Mouse (Mus musculus): ENCODE measurements around the gene Znrf1. TPM values are rescaled to one million over a fixed set of nuclear protein-coding genes. Genes with fewer than 3 reads are reported as not detected.
"Not testable (repeated sequence)": the region's sequence is repeated elsewhere in the genome, so short reads cannot be mapped to it uniquely, and the experiment has no call there.

Gene Znrf1
- 18.7 and 25.7 TPM in 2 replicates for polyA plus RNA-seq (2012; rRNA removed)

GRCm38 (mm10) chr8:111536031-111536977 is at the start of gene Znrf1:
Gene Znrf1, plus strand, starts transcription at chr8:111536097.
- Histone ChIP-seq H3K27me3 (ENCODE audit: control insufficient read depth, insufficient read depth, low read length) (no peaks in the 10 kb centered on the region), H3K4me3 (ENCODE audit: low read depth, low read length) (peak within 1 kb of the TSS; percentile 99), H3K36me3 (ENCODE audit: control insufficient read depth, insufficient read depth, low read length) (no peaks in the 10 kb centered on the region), H3K4me1 (ENCODE audit: control insufficient read depth, insufficient read depth, insufficient read length, low read length) (peaks cover 5% of the 10 kb centered on the region; the same call in 1 of the 2 replicates), H3K27ac (ENCODE audit: insufficient read depth, low read depth, low read length) (peak within 1 kb of the TSS; percentile 74)
- peak; percentile 42; the same call in 1 of the 2 replicates for TF ChIP-seq POLR2A (IDR thresholded peaks at IDR 0.05; ENCODE audit: low read depth, low read length)
- TF ChIP-seq CTCF (IDR thresholded peaks at IDR 0.05; ENCODE audit: extremely low read depth, insufficient read length, insufficient replicate concordance, low read depth, low read length) = peak; percentile 64; the same call in 1 of the 2 replicates
- WGBS = under 1% methylated on average over 55 of the region's 100 CpGs

GRCm38 (mm10) chr8:111490034-111490591 is 45.8 kb upstream of the Znrf1 start:
- no peaks in the 10 kb centered on the region for H3K4me1 ChIP-seq (ENCODE audit: control insufficient read depth, insufficient read depth, insufficient read length, low read length)
- no peaks in the 10 kb centered on the region for H3K27me3 ChIP-seq (ENCODE audit: control insufficient read depth, insufficient read depth, low read length)
- H3K4me3 ChIP-seq (ENCODE audit: low read depth, low read length) = no peak overlapping the region
- 91% methylated on average over 10 of the region's 10 CpGs for WGBS
- no peak overlapping the region for H3K27ac ChIP-seq (ENCODE audit: insufficient read depth, low read depth, low read length)
- TF ChIP-seq CTCF (IDR thresholded peaks at IDR 0.05; ENCODE audit: extremely low read depth, insufficient read length, insufficient replicate concordance, low read depth, low read length) (no peak), POLR2A (IDR thresholded peaks at IDR 0.05; ENCODE audit: low read depth, low read length) (no peak)
- peaks cover 6% of the 10 kb centered on the region for H3K36me3 ChIP-seq (ENCODE audit: control insufficient read depth, insufficient read depth, low read length)

GRCm38 (mm10) chr8:111491191-111491590 is 44.7 kb upstream of the Znrf1 start:
- Histone ChIP-seq H3K4me3 (ENCODE audit: low read depth, low read length) (no peak overlapping the region), H3K27me3 (ENCODE audit: control insufficient read depth, insufficient read depth, low read length) (no peaks in the 10 kb centered on the region), H3K36me3 (ENCODE audit: control insufficient read depth, insufficient read depth, low read length) (peaks cover 7% of the 10 kb centered on the region), H3K4me1 (ENCODE audit: control insufficient read depth, insufficient read depth, insufficient read length, low read length) (no peaks in the 10 kb centered on the region), H3K27ac (ENCODE audit: insufficient read depth, low read depth, low read length) (no peak overlapping the region)
- WGBS = 63% methylated on average over 7 of the region's 7 CpGs
- TF ChIP-seq POLR2A (IDR thresholded peaks at IDR 0.05; ENCODE audit: low read depth, low read length) (no peak), CTCF (IDR thresholded peaks at IDR 0.05; ENCODE audit: extremely low read depth, insufficient read length, insufficient replicate concordance, low read depth, low read length) (no peak)

- Histone ChIP-seq H3K36me3 (ENCODE audit: control insufficient read depth, insufficient read depth, low read length) (peaks cover 6% of the 10 kb centered on the region), H3K27ac (ENCODE audit: insufficient read depth, low read depth, low read length) (no peak overlapping the region), H3K4me3 (ENCODE audit: low read depth, low read length) (no peak overlapping the region), H3K27me3 (ENCODE audit: control insufficient read depth, insufficient read depth, low read length) (no peaks in the 10 kb centered on the region), H3K4me1 (ENCODE audit: control insufficient read depth, insufficient read depth, insufficient read length, low read length) (no peaks in the 10 kb centered on the region)
- WGBS = 86% methylated on average over 9 of the region's 9 CpGs
- TF ChIP-seq CTCF (IDR thresholded peaks at IDR 0.05; ENCODE audit: extremely low read depth, insufficient read length, insufficient replicate concordance, low read depth, low read length) = no peak
- no peak for TF ChIP-seq POLR2A (IDR thresholded peaks at IDR 0.05; ENCODE audit: low read depth, low read length)
These were observed 43.4 kb upstream of the Znrf1 start for GRCm38 (mm10) chr8:111492508-111492907.

GRCm38 (mm10) chr8:111493176-111493575 is 42.7 kb upstream of the Znrf1 start:
- Histone ChIP-seq H3K27me3 (ENCODE audit: control insufficient read depth, insufficient read depth, low read length) (no peaks in the 10 kb centered on the region), H3K27ac (ENCODE audit: insufficient read depth, low read depth, low read length) (no peak overlapping the region), H3K36me3 (ENCODE audit: control insufficient read depth, insufficient read depth, low read length) (peaks cover 6% of the 10 kb centered on the region), H3K4me3 (ENCODE audit: low read depth, low read length) (no peak overlapping the region), H3K4me1 (ENCODE audit: control insufficient read depth, insufficient read depth, insufficient read length, low read length) (no peaks in the 10 kb centered on the region)
- TF ChIP-seq POLR2A (IDR thresholded peaks at IDR 0.05; ENCODE audit: low read depth, low read length) (no peak), CTCF (IDR thresholded peaks at IDR 0.05; ENCODE audit: extremely low read depth, insufficient read length, insufficient replicate concordance, low read depth, low read length) (no peak)
- 92% methylated on average over 3 of the region's 3 CpGs for WGBS

GRCm38 (mm10) chr8:111496326-111496725 is 39.6 kb upstream of the Znrf1 start:
- no peak for TF ChIP-seq POLR2A (IDR thresholded peaks at IDR 0.05; ENCODE audit: low read depth, low read length)
- TF ChIP-seq CTCF (IDR thresholded peaks at IDR 0.05; ENCODE audit: extremely low read depth, insufficient read length, insufficient replicate concordance, low read depth, low read length) = no peak
- Histone ChIP-seq H3K27me3 (ENCODE audit: control insufficient read depth, insufficient read depth, low read length) (no peaks in the 10 kb centered on the region), H3K4me3 (ENCODE audit: low read depth, low read length) (no peak overlapping the region), H3K4me1 (ENCODE audit: control insufficient read depth, insufficient read depth, insufficient read length, low read length) (no peaks in the 10 kb centered on the region), H3K36me3 (ENCODE audit: control insufficient read depth, insufficient read depth, low read length) (peaks cover 6% of the 10 kb centered on the region), H3K27ac (ENCODE audit: insufficient read depth, low read depth, low read length) (no peak overlapping the region)
- 91% methylated on average over 7 of the region's 7 CpGs for WGBS

GRCm38 (mm10) chr8:111498249-111498648 is 37.6 kb upstream of the Znrf1 start:
- WGBS = 77% methylated on average over 6 of the region's 6 CpGs
- H3K36me3 ChIP-seq (ENCODE audit: control insufficient read depth, insufficient read depth, low read length); H3K4me3 ChIP-seq (ENCODE audit: low read depth, low read length); H3K27ac ChIP-seq (ENCODE audit: insufficient read depth, low read depth, low read length); H3K27me3 ChIP-seq (ENCODE audit: control insufficient read depth, insufficient read depth, low read length); H3K4me1 ChIP-seq (ENCODE audit: control insufficient read depth, insufficient read depth, insufficient read length, low read length): not testable (repeated sequence)

All from small intestine, adult 2 months (tissue).